Mouse (Mus musculus): Measurements from ENCODE around the gene Rftn1. TPM values are rescaled to one million over a fixed set of nuclear protein-coding genes. Genes with fewer than 3 reads are reported as not detected.

Gene Rftn1
- polyA plus RNA-seq, 1 experiment from 2014 or later = 11.9 TPM

DNA sequence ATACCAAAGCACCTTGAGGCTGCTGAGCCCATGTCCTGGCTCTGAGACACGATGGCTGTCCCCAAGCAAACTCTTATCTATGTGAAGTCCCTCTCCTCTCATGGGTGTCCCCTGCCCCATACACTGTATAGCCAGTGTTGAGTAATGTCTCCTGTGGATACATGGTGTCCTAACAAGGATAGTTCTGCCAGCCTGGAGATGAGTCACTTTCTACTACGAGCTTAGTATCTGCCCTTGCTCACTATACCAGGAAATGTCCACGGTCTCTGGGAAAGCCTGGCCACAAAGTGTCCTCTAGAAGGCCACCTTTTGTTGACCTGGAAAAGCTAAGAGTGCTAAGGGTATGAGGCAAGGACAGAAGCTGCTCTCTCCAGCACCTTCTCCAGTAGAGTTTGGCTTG is 195.2 kb downstream of the Rftn1 start:
- H3K4me1 ChIP-seq (ENCODE audit: control insufficient read depth, insufficient read depth, low read length) = 0 out of 2 replicates have a peak, but pooled peaks cover 8% of the 10 kb centered on the region

GRCm38 (mm10) chr17:49993631-49994030 is 196.8 kb downstream of the Rftn1 start:
- Histone ChIP-seq H3K9ac (ENCODE audit: low read depth, low read length) (no peak overlapping the region), H3K36me3 (ENCODE audit: control insufficient read depth, insufficient read depth, low read length) (no peaks in the 10 kb centered on the region), H3K27me3 (ENCODE audit: control insufficient read depth, insufficient read depth, low read length) (no peaks in the 10 kb centered on the region), H3K9me3 (ENCODE audit: control insufficient read depth, low read length) (no peaks in the 10 kb centered on the region), H3K4me1 (ENCODE audit: control insufficient read depth, insufficient read depth, low read length) (0 out of 2 replicates have a peak, but pooled peaks cover 8% of the 10 kb centered on the region), H3K4me3 (ENCODE audit: low read length) (no peak overlapping the region), H3K27ac (ENCODE audit: low read depth, low read length) (no peak overlapping the region), H3K4me2 (replicated peaks; ENCODE audit: low read depth, low read length) (no peak overlapping the region)
- 66% methylated on average over 3 of the region's 3 CpGs for WGBS
- no peak for ATAC-seq (ENCODE audit: low FRiP score, low TSS enrichment)

More for the DNA sequence above, 195.2 kb downstream of the Rftn1 start:
- Histone ChIP-seq H3K4me3 (ENCODE audit: low read length) (no peak overlapping the region), H3K27ac (ENCODE audit: low read depth, low read length) (no peak overlapping the region), H3K9ac (ENCODE audit: low read depth, low read length) (no peak overlapping the region), H3K27me3 (ENCODE audit: control insufficient read depth, insufficient read depth, low read length) (no peaks in the 10 kb centered on the region), H3K36me3 (ENCODE audit: control insufficient read depth, insufficient read depth, low read length) (no peaks in the 10 kb centered on the region), H3K9me3 (ENCODE audit: control insufficient read depth, low read length) (no peaks in the 10 kb centered on the region), H3K4me2 (replicated peaks; ENCODE audit: low read depth, low read length) (no peak overlapping the region)
- no peak for ATAC-seq (ENCODE audit: low FRiP score, low TSS enrichment)
- 90% methylated on average over 3 of the region's 3 CpGs for WGBS

- H3K4me2 ChIP-seq (replicated peaks; ENCODE audit: low read depth, low read length) = no peak overlapping the region
- H3K27ac ChIP-seq (ENCODE audit: low read depth, low read length) = no peak overlapping the region
- H3K4me3 ChIP-seq (ENCODE audit: low read length) = no peak overlapping the region
- H3K27me3 ChIP-seq (ENCODE audit: control insufficient read depth, insufficient read depth, low read length) = no peaks in the 10 kb centered on the region
- 0 out of 2 replicates have a peak, but pooled peaks cover 8% of the 10 kb centered on the region for H3K4me1 ChIP-seq (ENCODE audit: control insufficient read depth, insufficient read depth, low read length)
- no peaks in the 10 kb centered on the region for H3K9me3 ChIP-seq (ENCODE audit: control insufficient read depth, low read length)
- no peak overlapping the region for H3K9ac ChIP-seq (ENCODE audit: low read depth, low read length)
- 55% methylated on average over 11 of the region's 11 CpGs for WGBS
- no peak for ATAC-seq (ENCODE audit: low FRiP score, low TSS enrichment)
- no peaks in the 10 kb centered on the region for H3K36me3 ChIP-seq (ENCODE audit: control insufficient read depth, insufficient read depth, low read length)
Measured at GRCm38 (mm10) chr17:49992625-49993603, 197.6 kb downstream of the Rftn1 start.

DNA sequence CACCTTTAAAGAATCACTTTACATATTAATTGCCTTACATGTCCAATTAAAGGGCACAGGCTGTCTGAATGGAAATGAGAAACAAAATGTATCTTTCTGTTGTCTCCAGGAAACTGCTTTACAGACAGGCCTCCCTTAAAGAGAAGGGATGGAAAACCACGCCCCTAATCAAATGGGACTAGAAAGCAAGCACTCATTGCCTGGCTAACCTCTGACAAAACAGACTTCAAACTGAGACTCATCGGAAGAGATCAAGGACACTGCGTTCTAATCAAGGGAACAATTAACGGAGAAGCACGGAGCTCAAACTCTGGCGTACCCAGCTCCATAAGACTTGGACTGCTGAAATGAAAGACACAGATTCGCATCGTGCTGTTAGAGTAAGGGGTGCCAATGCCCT is 200.9 kb downstream of the Rftn1 start:
- no peak overlapping the region for H3K4me3 ChIP-seq (ENCODE audit: low read length)

GRCm38 (mm10) chr17:49987095-49987494 is 203.4 kb downstream of the Rftn1 start:
- WGBS = 90% methylated on average over 6 of the region's 6 CpGs

More for the DNA sequence above, 200.9 kb downstream of the Rftn1 start:
- WGBS = 76% methylated on average over 8 of the region's 8 CpGs
- Histone ChIP-seq H3K27ac (ENCODE audit: low read depth, low read length) (no peak overlapping the region), H3K9me3 (ENCODE audit: control insufficient read depth, low read length) (no peaks in the 10 kb centered on the region), H3K4me1 (ENCODE audit: control insufficient read depth, insufficient read depth, low read length) (no peaks in the 10 kb centered on the region), H3K4me2 (replicated peaks; ENCODE audit: low read depth, low read length) (no peak overlapping the region), H3K36me3 (ENCODE audit: control insufficient read depth, insufficient read depth, low read length) (no peaks in the 10 kb centered on the region), H3K27me3 (ENCODE audit: control insufficient read depth, insufficient read depth, low read length) (no peaks in the 10 kb centered on the region), H3K9ac (ENCODE audit: low read depth, low read length) (no peak overlapping the region)
- no peak for ATAC-seq (ENCODE audit: low FRiP score, low TSS enrichment)

DNA sequence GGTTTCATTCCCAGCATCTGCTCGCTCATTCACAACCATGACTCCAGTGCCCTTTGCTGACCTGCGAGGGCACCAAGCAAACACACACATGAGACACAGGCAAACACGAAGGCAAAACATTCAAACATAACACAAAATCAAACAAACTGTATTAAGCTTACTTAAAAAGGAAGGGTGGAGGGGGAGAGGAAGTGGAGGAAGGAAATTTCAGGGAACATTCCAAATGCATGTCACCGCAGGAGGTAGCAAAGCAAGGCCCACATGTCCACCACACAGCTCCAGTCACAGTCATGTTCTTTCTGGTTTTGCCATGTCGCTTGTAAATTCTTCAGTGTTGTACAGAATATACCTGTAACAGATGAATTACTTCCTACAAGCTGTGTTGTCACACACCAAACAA is 207.0 kb downstream of the Rftn1 start:
- ATAC-seq (ENCODE audit: low FRiP score, low TSS enrichment) = no peak
- Histone ChIP-seq H3K9me3 (ENCODE audit: control insufficient read depth, low read length) (peaks cover 4% of the 10 kb centered on the region; the same call in 1 of the 2 replicates), H3K36me3 (ENCODE audit: control insufficient read depth, insufficient read depth, low read length) (no peaks in the 10 kb centered on the region), H3K27ac (ENCODE audit: low read depth, low read length) (no peak overlapping the region), H3K4me1 (ENCODE audit: control insufficient read depth, insufficient read depth, low read length) (no peaks in the 10 kb centered on the region), H3K4me3 (ENCODE audit: low read length) (no peak overlapping the region), H3K4me2 (replicated peaks; ENCODE audit: low read depth, low read length) (no peak overlapping the region), H3K9ac (ENCODE audit: low read depth, low read length) (no peak overlapping the region), H3K27me3 (ENCODE audit: control insufficient read depth, insufficient read depth, low read length) (no peaks in the 10 kb centered on the region)
- 73% methylated on average over 5 of the region's 5 CpGs for WGBS

More at GRCm38 (mm10) chr17:49987095-49987494, 203.4 kb downstream of the Rftn1 start:
- ATAC-seq (ENCODE audit: low FRiP score, low TSS enrichment) = no peak
- no peak overlapping the region for H3K4me3 ChIP-seq (ENCODE audit: low read length)
- no peak overlapping the region for H3K4me2 ChIP-seq (replicated peaks; ENCODE audit: low read depth, low read length)
- no peak overlapping the region for H3K27ac ChIP-seq (ENCODE audit: low read depth, low read length)
- H3K9ac ChIP-seq (ENCODE audit: low read depth, low read length) = no peak overlapping the region
- no peaks in the 10 kb centered on the region for H3K4me1 ChIP-seq (ENCODE audit: control insufficient read depth, insufficient read depth, low read length)
- H3K27me3 ChIP-seq (ENCODE audit: control insufficient read depth, insufficient read depth, low read length) = no peaks in the 10 kb centered on the region
- H3K36me3 ChIP-seq (ENCODE audit: control insufficient read depth, insufficient read depth, low read length) = no peaks in the 10 kb centered on the region
- no peaks in the 10 kb centered on the region for H3K9me3 ChIP-seq (ENCODE audit: control insufficient read depth, low read length)

GRCm38 (mm10) chr17:49982611-49983390 is 207.7 kb downstream of the Rftn1 start:
- Histone ChIP-seq H3K27me3 (ENCODE audit: control insufficient read depth, insufficient read depth, low read length) (no peaks in the 10 kb centered on the region), H3K9ac (ENCODE audit: low read depth, low read length) (no peak overlapping the region), H3K27ac (ENCODE audit: low read depth, low read length) (no peak overlapping the region), H3K4me3 (ENCODE audit: low read length) (no peak overlapping the region), H3K4me2 (replicated peaks; ENCODE audit: low read depth, low read length) (no peak overlapping the region), H3K4me1 (ENCODE audit: control insufficient read depth, insufficient read depth, low read length) (no peaks in the 10 kb centered on the region), H3K9me3 (ENCODE audit: control insufficient read depth, low read length) (peaks cover 4% of the 10 kb centered on the region; the same call in 1 of the 2 replicates), H3K36me3 (ENCODE audit: control insufficient read depth, insufficient read depth, low read length) (no peaks in the 10 kb centered on the region)
- no peak for ATAC-seq (ENCODE audit: low FRiP score, low TSS enrichment)
- WGBS = 86% methylated on average over 6 of the region's 6 CpGs

DNA sequence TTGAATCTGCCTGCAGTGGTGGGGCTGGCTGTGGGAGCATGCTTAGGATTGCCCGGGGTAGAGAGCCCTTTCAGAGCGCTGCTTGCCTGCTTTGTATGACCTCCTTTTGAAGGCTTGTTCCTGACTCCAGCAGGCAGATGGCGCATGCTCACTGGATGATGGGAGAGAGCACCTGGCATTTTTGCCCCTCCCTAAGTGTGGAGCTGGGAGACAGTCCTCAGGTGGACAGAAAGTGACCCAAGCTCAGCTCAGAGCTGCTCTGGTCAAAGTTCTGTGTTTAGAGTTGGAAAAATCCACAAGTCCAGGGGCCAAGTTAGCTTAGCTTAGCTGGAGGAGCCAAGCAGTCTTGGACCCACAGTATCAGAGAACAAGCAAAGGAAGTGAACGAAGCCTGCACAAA is 208.9 kb downstream of the Rftn1 start:
- Histone ChIP-seq H3K4me3 (ENCODE audit: low read length) (no peak overlapping the region), H3K4me2 (replicated peaks; ENCODE audit: low read depth, low read length) (no peak overlapping the region), H3K9ac (ENCODE audit: low read depth, low read length) (no peak overlapping the region), H3K36me3 (ENCODE audit: control insufficient read depth, insufficient read depth, low read length) (no peaks in the 10 kb centered on the region), H3K27ac (ENCODE audit: low read depth, low read length) (no peak overlapping the region), H3K4me1 (ENCODE audit: control insufficient read depth, insufficient read depth, low read length) (no peaks in the 10 kb centered on the region), H3K27me3 (ENCODE audit: control insufficient read depth, insufficient read depth, low read length) (no peaks in the 10 kb centered on the region), H3K9me3 (ENCODE audit: control insufficient read depth, low read length) (peaks cover 4% of the 10 kb centered on the region; the same call in 1 of the 2 replicates)
- no peak for ATAC-seq (ENCODE audit: low FRiP score, low TSS enrichment)
- 90% methylated on average over 4 of the region's 4 CpGs for WGBS
